ENCODE assay signal across 8 mouse cellular contexts in the genomic region with DNA sequence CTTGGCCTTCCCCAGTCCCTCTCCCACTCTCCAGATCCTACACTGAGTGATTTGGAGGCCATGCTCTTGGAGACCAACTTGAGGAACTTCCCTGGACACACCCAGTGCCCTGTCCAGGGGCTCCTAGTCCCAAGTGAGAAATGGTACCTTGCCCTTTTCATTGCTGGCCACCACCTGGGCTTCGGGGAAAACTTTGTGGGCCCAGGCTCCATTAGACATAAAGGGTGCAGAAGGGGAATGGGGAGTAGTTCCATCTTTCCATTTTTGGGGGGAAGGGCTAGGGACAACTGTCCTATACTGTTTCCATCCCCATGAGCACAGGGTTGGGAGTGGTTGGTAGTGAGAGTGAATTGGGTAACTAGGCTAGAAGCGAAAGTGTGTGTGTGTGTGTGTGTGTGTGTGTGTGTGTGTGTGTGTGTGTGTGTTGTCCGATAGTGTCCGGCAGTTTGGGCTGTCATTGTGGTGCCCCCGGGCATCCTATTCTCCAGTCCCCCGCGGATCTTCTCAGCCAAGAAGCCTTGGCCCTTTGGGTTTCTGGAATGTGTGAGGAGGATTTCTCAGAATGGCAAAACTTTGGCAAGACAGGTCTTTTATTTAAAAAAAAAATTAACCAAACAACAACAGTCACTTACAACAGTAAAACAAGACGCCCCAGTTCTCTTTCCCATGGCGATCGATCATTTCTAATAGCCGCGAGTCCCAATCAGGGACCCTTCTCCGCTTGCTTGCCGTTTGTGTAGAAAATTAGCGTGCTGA. TPM values are rescaled to one million over a fixed set of nuclear protein-coding genes. Genes with fewer than 3 reads are reported as not detected.
DNase-seq lines count a peak whose midpoint lies in the region; ATAC-seq lines count a peak whose summit lies in the region.

No protein-coding gene starts in this region.

- H3K9me3 ChIP-seq in neural tube, embryonic 15.5 days (replicated peaks) = no peaks in the 10 kb centered on the region

- H3K4me2 ChIP-seq in neural tube, embryonic 15.5 days = peak overlapping the region; percentile 91

- peak overlapping the region; percentile 60 for H3K9ac ChIP-seq in neural tube, embryonic 15.5 days (replicated peaks)

- 3% methylated on average over 15 of the region's 15 CpGs for WGBS in neural tube, embryonic 15.5 days

- H3K36me3 ChIP-seq in neural tube, embryonic 15.5 days = no peaks in the 10 kb centered on the region

- peak; percentile 18 for DNase-seq in gastrocnemius, postnatal 10 days
- DNase-seq in gastrocnemius, adult 8-10 months (ENCODE audit: low spot score in 2 of 2) = no peak
- peak; percentile 48 for DNase-seq in NIH3T3 (ENCODE audit: low read depth)
- DNase-seq in heart, adult 18-20 months = peak; percentile 43 to 68
- peak; percentile 47 for DNase-seq in kidney, postnatal 10 days
- no peak for DNase-seq in right cerebral cortex, postnatal 10 days (ENCODE audit: low spot score in 2 of 2)
- no peak for DNase-seq in retina, postnatal 1 day

- no peak for ATAC-seq in neural tube, embryonic 15.5 days (ENCODE audit: low FRiP score)

- peak overlapping the region; percentile 69 for H3K4me3 ChIP-seq in neural tube, embryonic 15.5 days (replicated peaks)

- H3K27ac ChIP-seq in neural tube, embryonic 15.5 days (replicated peaks) = peak overlapping the region; percentile 87

- peaks cover 8% of the 10 kb centered on the region; the same call in 1 of the 2 replicates for H3K27me3 ChIP-seq in neural tube, embryonic 15.5 days (replicated peaks)

- peaks cover 35% of the 10 kb centered on the region for H3K4me1 ChIP-seq in neural tube, embryonic 15.5 days

RNA-seq across cellular contexts. Expression of a gene that starts 2.2 kb away (rescaled TPM):
- 10 to 100 TPM; 25.8 to 36.2 TPM for total RNA-seq in gastrocnemius, postnatal 10 days (2021)
- 1 to 10 TPM; 5.1 to 8.0 (median 6.2) TPM for total RNA-seq in gastrocnemius, adult 8-10 months (2022)
- 10 to 100 TPM in 1 of 2 experiments, 1 to 10 TPM in 1; 9.9 to 12.9 TPM for total RNA-seq in heart, adult 18-20 months (2021)
- polyA plus RNA-seq in neural tube, embryonic 15.5 days (2015; fragmentation: Nextera tagmentation; extraction: Ambion mirVana) = 157 and 168 TPM in 2 replicates

Comparison
In these comparisons a context has a peak if more than half of its experiments do, and no peak if none do; other contexts are left out.
1. DNase-seq: peak in gastrocnemius, postnatal 10 days (single experiment), NIH3T3 (single experiment), heart, adult 18-20 months (2 of 2) and kidney, postnatal 10 days (single experiment); none in gastrocnemius, adult 8-10 months (0 of 2), right cerebral cortex, postnatal 10 days (0 of 2) and retina, postnatal 1 day (single experiment).